Mouse (Mus musculus) CH12F3 (cell line): ENCODE measurements around the gene Supt3.

Experiments
- in situ Hi-C: fragments of 300-500 bp; cut with MboI; formaldehyde crosslinking; loops from 2 replicates; pipeline ENCODE4 v1.14.3; 2020; ENCODE audit warnings: low sequenced_read_pairs

Supt3 gene

GRCm38 (mm10) chr17:44956671-44957070, 179.7 kb downstream of the Supt3 start:
- in situ Hi-C loops: no loop called here

GRCm38 (mm10) chr17:44963051-44963798, 186.3 kb downstream of the Supt3 start:
- in situ Hi-C loops: no loop called here

DNA sequence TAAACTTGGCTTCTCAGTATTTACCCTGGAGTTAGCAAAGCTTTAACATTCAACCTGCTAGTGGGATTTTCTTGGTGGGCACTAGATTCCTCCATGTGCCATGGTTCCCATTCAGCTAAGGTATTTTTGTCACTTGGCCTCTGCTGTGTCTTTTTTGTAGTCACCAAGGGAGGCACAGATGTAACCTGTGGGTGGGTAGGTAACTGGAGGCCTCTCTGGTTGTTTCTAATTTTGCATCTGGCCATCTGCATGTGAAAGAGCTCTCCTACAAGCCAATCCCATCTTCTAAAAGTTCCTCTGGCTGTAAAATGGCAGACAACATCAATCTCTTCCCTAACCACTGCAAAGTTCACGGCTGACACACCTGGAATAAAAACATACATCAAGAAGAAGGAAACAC, 190.2 kb downstream of the Supt3 start:
- in situ Hi-C loops: no loop called here

DNA sequence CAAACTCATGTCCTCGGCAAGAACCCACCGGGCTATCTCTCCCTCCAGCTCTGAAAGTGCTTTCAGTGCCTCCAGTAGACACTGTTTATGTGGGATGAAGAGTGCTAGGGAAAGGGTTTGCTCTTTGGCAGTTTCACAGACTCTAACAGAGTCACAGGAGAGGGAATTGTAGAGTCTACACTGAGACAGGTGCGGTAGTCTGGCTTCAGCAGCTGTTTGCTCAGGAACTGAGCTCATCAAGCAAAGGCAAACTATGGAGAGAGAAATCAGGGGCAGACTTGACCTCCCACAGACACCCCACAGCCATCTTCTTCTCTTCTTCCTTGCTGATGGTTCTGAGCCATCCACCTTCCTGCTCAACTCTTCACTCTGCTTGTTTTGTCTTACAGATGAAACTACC, 193.3 kb downstream of the Supt3 start:
- in situ Hi-C loops: no loop called here

- in situ Hi-C loops: no loop called here
Measured at GRCm38 (mm10) chr17:44973489-44973888, 196.5 kb downstream of the Supt3 start.

GRCm38 (mm10) chr17:44977690-44978089, 200.7 kb downstream of the Supt3 start:
- in situ Hi-C loops: no loop called here

GRCm38 (mm10) chr17:44987964-44988363, 211.0 kb downstream of the Supt3 start:
- in situ Hi-C loops: no loop called here

- in situ Hi-C loops: no loop called here
Measured at GRCm38 (mm10) chr17:45003311-45003710, 226.4 kb downstream of the Supt3 start.

GRCm38 (mm10) chr17:45004477-45005170, 227.7 kb downstream of the Supt3 start:
- in situ Hi-C loops: no loop called here

DNA sequence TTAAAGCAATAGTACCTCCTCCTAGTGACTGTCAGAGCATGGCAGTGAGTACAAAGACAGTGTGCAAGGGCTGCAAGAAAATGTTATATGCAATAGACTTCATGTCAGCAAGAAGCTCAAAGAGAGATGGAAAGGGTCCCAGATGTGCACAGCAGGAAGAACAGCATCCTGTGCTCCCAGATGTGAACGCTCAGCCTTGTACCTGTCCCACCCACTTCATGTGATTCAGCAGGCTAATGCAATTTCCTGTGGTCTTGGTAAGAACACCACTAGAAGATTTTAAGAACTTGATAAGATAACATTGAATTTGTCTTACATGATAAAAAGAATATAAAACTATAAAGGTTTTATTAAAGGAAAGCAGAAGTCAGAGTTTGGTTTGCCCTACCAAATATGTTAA, 230.5 kb downstream of the Supt3 start:
- in situ Hi-C loops: no loop called here

DNA sequence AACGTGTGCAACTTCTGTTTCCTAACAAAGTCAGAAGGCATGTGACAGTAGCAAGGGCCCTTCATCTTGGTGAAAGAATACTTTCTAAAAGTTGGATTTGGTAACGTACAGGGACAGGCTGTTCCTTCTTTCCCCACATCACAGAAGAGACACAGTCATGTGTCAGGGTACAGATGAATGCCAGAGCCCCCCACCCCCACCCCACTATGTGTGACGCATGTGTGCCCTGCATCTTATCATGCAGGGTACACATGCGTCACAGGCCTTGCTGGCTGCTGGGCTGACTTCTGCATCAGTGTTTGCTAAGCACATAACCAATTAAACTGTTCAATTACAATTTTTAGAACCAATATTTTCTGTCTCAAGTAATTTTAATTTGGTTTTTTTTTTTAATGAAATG, 231.7 kb downstream of the Supt3 start:
- in situ Hi-C loops: no loop called here

DNA sequence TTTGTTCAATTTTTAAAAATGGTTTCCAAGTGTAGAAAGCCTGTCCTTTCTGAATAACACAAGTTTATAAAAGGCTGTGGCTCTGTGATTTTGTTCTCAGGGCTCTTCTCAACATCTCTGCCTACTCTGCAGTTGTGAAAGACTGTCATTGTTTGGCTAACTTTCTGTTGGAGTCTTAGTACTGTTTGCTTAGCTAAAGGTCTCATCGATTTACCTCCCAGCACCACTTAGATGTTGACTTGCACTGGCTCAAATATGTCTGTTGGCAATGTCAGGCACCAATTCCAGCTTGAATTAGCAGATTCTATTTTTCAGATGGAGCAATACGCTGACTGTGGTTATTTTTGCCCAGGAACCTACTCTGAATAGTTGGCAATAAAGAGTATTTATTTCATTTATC, 233.5 kb downstream of the Supt3 start:
- in situ Hi-C loops: no loop called here

GRCm38 (mm10) chr17:45016746-45017145, 239.8 kb downstream of the Supt3 start:
- in situ Hi-C loops: no loop called here

- in situ Hi-C loops: no loop called here
Measured at GRCm38 (mm10) chr17:45020155-45020930, 243.4 kb downstream of the Supt3 start.

- in situ Hi-C loops: no loop called here
Measured at GRCm38 (mm10) chr17:45028441-45028840, 251.5 kb downstream of the Supt3 start.

DNA sequence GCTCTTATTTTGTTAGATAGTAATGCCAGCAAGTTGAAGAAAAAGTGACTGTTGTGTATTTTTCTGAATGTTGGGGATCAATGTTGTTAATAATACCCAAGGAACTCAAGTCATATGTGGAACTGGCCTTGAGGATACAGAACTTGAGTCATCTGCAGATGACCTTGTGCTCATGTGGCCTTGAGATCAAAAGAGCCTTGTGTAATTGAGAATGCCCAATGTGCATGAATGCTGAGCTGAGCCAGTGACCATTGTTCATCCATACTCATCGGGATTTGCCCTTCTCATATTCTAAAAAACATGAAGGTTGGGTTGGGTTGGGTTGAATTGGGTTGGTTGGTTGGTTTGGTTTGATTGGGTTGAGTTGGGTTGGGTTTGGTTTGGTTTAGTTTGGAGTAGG, 252.2 kb downstream of the Supt3 start:
- in situ Hi-C loops: no loop called here

GRCm38 (mm10) chr17:45032209-45032608, 255.3 kb downstream of the Supt3 start:
- in situ Hi-C loops: no loop called here

GRCm38 (mm10) chr17:45033617-45034016, 256.7 kb downstream of the Supt3 start:
- in situ Hi-C loops: no loop called here

GRCm38 (mm10) chr17:45041084-45041483, 264.1 kb downstream of the Supt3 start:
- in situ Hi-C loops: no loop called here

- in situ Hi-C loops: no loop called here
Measured at GRCm38 (mm10) chr17:45045804-45046203, 268.9 kb downstream of the Supt3 start.

DNA sequence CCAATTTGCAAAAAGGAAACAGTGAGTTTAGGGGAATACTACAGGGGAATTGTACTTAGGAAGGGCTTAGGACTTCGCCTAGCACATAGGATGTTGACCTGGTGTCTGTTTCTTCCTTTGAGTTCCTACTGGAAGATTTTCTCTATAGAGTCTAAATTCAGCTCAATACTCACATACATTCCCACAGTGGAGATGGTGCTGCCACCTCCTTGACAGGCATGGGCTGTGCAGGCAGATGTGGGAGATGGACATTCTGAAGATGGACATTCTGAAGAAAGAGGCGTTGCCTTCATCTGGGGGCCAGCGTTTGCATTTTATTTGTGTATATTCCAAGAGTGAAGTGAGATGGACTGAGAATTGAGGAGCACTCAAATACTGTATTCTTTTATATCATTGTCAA, 269.6 kb downstream of the Supt3 start:
- in situ Hi-C loops: no loop called here

GRCm38 (mm10) chr17:45047236-45047635, 270.3 kb downstream of the Supt3 start:
- in situ Hi-C loops: no loop called here
